Mouse (Mus musculus): ENCODE data around the gene Mier2.
A peak's percentile ranks its signal among the peaks of the same experiment; 100 is the strongest.

GRCm38 (mm10) chr10:79580811-79581210, 25.8 kb upstream of the Mier2 start:
- TF ChIP-seq CTCF (IDR thresholded peaks at IDR 0.05), result peak; percentile 57
- no peak for TF ChIP-seq EP300 (IDR thresholded peaks at IDR 0.05)
